Mouse (Mus musculus) liver, embryonic 14.5 days (tissue): ENCODE measurements around the gene Ptger2.

Experiments used
- CTCF ChIP-seq: IDR thresholded peaks from 2 replicates; pipeline ENCODE4 v1.5.1; 2016; ENCODE audit warnings: antibody characterized with exemption, low read depth, control low read depth
- EP300 ChIP-seq: IDR thresholded peaks from 2 replicates; pipeline ENCODE4 v1.6.1; 2016; ENCODE audit warnings: antibody characterized with exemption, low read depth

DNA sequence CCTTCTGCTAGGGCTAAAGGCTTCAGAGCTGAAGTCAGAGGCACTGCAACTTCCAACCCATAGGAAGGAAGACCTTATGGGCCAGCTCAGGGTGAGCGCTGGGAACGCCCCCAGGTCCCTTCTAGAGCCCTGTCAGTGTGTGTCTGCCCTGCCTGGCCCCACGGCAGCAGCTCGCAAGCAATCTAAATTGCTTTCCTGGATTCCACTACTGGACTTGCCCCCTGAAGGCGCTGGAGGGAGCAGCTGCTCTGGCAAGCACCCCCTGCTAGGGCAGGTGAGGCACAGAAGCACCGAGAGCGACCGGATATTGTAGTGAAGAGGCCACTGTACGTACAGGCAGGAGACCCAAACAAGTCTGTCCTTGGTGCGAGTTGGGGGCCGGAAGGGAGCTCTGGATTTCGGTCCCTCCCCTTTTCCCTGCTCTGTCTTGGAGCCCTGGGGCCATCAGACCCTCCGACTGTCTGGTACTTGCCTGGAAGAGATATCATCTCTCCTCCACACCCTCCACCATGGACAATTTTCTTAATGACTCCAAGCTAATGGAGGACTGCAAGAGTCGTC is 541 bp downstream of the Ptger2 start:
- no peak for TF ChIP-seq CTCF
- TF ChIP-seq EP300, result no peak
